Mouse (Mus musculus): ENCODE measurements around the gene Pik3r1.

Pik3r1 gene

GRCm38 (mm10) chr13:101690167-101690566, 77.8 kb downstream of the Pik3r1 start:
- in situ Hi-C loops (cut with MboI, MseI), result no loop called here

- in situ Hi-C loops (cut with MboI, MseI), result loop anchor here (5.0 kb wide), 1 partner anchor 844 kb away; no protein-coding TSS in a partner anchor
These were observed 81.8 kb downstream of the Pik3r1 start for GRCm38 (mm10) chr13:101686256-101686655.

GRCm38 (mm10) chr13:101684706-101685105, 83.3 kb downstream of the Pik3r1 start:
- in situ Hi-C loops (cut with MboI, MseI), result loop anchor here (5.0 kb wide), 1 partner anchor 842 kb away; no protein-coding TSS in a partner anchor

- in situ Hi-C loops (cut with MboI, MseI), result no loop called here
These were observed 85.6 kb downstream of the Pik3r1 start for GRCm38 (mm10) chr13:101682378-101682777.

GRCm38 (mm10) chr13:101680083-101680482, 87.9 kb downstream of the Pik3r1 start:
- in situ Hi-C loops (cut with MboI, MseI), result no loop called here

GRCm38 (mm10) chr13:101678984-101679383, 89.0 kb downstream of the Pik3r1 start:
- in situ Hi-C loops (cut with MboI, MseI), result no loop called here

- in situ Hi-C loops (cut with MboI, MseI), result no loop called here
These were observed 90.0 kb downstream of the Pik3r1 start for GRCm38 (mm10) chr13:101678036-101678435.

GRCm38 (mm10) chr13:101673876-101674275, 94.1 kb downstream of the Pik3r1 start:
- in situ Hi-C loops (cut with MboI, MseI), result no loop called here

GRCm38 (mm10) chr13:101668859-101669258, 99.2 kb downstream of the Pik3r1 start:
- in situ Hi-C loops (cut with MboI, MseI), result no loop called here

GRCm38 (mm10) chr13:101664010-101664409, 104.0 kb downstream of the Pik3r1 start:
- in situ Hi-C loops (cut with MboI, MseI), result no loop called here

- in situ Hi-C loops (cut with MboI, MseI), result no loop called here
These were observed 105.1 kb downstream of the Pik3r1 start for GRCm38 (mm10) chr13:101662900-101663299.

- in situ Hi-C loops (cut with MboI, MseI), result no loop called here
These were observed 106.5 kb downstream of the Pik3r1 start for GRCm38 (mm10) chr13:101661567-101661966.

GRCm38 (mm10) chr13:101660187-101660586, 107.8 kb downstream of the Pik3r1 start:
- in situ Hi-C loops (cut with MboI, MseI), result no loop called here

- in situ Hi-C loops (cut with MboI, MseI), result no loop called here
These were observed 115.9 kb downstream of the Pik3r1 start for GRCm38 (mm10) chr13:101652131-101652530.

- in situ Hi-C loops (cut with MboI, MseI), result no loop called here
These were observed 126.4 kb downstream of the Pik3r1 start for GRCm38 (mm10) chr13:101641632-101642031.

- in situ Hi-C loops (cut with MboI, MseI), result no loop called here
These were observed 132.2 kb downstream of the Pik3r1 start for GRCm38 (mm10) chr13:101635837-101636236.

- in situ Hi-C loops (cut with MboI, MseI), result no loop called here
These were observed 133.6 kb downstream of the Pik3r1 start for GRCm38 (mm10) chr13:101634420-101634819.

- in situ Hi-C loops (cut with MboI, MseI), result no loop called here
These were observed 134.4 kb downstream of the Pik3r1 start for GRCm38 (mm10) chr13:101633620-101634019.

- in situ Hi-C loops (cut with MboI, MseI), result no loop called here
These were observed 135.2 kb downstream of the Pik3r1 start for GRCm38 (mm10) chr13:101632771-101633170.

GRCm38 (mm10) chr13:101631561-101631960, 136.5 kb downstream of the Pik3r1 start:
- in situ Hi-C loops (cut with MboI, MseI), result no loop called here
